Mouse (Mus musculus) Muller cell, postnatal 12 days (primary cell): ENCODE measurements around the gene Brwd1.
"Not testable (repeated sequence)": the region's sequence is repeated elsewhere in the genome, so short reads cannot be mapped to it uniquely, and the experiment has no call there.

Experiments
- DNase-seq: peaks from one replicate; pipeline ENCODE4 v3.0.0-alpha.2; 2015; ENCODE audit errors: inconsistent ontology term

The Brwd1 gene

DNA sequence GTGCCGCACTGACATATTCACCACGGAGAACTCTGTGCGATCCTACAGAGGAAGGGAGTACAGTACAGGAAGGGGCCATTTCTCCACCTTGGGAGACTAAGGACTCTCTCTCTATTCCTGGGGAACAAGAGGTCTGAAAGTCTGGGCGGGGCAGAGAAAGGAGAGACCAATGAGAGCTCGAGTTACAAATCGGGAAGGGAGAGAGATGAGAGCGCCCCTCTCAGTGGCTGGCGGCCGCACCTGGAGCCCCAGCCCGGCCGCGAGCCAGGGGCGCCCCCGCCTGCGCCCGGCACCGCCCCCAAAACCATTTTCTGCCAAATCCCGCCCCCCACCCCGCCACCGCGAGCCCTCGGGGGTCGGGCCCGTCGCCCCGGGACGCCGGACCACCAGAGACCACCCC lies 995 bp downstream of the Brwd1 start:
- DNase-seq = peak; percentile 93

DNA sequence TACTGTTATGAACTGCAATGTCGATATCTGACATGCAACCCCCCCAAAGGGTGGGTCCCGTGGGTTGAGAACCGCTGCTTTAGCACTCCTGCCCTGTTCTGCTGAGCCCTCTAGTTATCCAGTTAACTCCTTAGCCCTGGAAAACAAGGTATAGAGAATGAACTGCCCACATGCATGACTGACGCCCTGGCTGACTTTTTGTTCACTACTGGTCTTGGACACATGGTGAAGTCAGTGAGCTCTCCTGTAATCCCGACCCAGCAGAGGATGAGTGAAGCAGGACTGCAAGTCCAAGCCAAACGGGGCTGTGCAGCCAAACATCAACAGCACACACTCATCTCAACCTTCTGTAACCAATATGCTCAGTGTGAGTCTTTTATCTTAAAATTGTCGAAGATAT lies 1.8 kb downstream of the Brwd1 start:
- DNase-seq = no peak

DNA sequence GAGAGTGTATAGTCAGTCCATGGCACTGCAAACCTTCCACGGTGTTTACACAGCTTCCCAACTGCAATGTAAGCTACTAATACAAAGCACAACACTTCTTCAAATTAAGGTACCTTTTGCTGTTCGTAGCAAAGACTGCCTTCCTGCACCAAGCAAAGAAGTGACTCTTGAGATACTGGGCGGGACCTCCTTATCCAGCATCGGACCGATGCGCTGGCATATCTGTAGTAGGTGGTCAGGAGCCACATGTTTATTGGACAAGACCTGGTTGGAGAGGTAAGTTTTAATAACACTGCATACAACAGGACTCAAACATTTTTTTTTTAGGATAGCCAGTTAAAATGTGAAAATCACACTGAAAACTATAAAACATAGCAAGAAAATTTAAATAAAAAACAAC lies 14.0 kb downstream of the Brwd1 start:
- no peak for DNase-seq

DNA sequence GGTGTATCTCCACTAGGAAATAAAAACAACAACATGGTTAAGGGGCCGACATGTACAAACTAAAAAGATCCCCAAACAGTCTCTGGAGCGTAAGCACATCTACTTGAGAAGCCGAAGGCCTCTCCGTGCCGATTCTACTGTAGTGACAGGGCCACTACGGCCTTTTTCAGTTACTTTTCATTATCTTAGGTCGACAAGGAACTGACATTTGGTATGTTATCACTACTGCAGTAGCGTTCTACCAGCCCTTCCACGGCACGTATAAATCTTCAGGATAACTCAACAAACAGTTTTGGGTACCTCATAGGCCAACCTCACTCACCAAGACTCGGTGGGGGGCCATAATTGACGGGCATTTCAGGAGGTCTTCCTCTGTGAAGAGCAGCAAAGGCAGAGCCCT lies 16.2 kb downstream of the Brwd1 start:
- DNase-seq = no peak

- no peak for DNase-seq
These were observed 17.7 kb downstream of the Brwd1 start for GRCm38 (mm10) chr16:96064649-96065048.

DNA sequence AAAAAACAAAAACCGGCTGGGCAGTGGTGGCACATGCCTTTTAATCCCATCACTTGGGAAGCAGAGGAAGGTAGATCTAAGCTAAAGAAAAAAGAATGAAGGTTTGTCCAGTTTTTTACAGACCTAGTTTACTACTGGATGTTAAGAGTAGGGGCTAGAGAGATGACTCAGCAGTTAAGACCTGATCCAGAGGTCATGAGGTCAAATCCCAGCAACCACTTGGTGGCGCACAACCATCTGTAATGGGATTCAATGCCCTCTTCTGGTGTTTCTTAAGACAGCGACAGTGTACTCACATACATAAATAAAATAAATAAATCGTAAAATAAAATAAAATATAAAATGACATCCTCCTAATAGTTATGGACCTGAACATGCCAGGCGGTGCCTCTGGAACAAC lies 38.2 kb downstream of the Brwd1 start:
- DNase-seq = peak; percentile 20

DNA sequence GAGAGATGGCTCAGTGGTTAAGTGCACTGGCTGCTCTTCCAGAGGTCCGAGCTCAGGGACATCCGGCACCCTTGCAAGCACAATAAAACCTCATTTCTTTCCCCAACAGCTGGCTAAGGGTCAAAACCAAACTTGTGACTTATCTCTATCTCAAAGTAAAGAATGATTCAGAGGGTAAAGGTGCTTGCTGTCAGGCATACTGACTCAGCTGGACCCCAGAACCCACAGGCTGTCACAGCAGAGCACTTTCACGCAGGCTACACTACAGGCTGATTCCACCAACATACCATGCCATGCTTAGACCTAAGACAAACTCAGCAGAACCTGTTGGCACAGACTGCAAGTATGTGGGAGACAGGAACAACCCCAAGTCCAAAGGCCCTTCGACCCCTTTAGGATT lies 41.6 kb downstream of the Brwd1 start:
- no peak for DNase-seq

GRCm38 (mm10) chr16:96039538-96039937 lies 42.8 kb downstream of the Brwd1 start:
- DNase-seq = no peak

GRCm38 (mm10) chr16:96034473-96034872 lies 47.9 kb downstream of the Brwd1 start:
- DNase-seq = no peak

DNA sequence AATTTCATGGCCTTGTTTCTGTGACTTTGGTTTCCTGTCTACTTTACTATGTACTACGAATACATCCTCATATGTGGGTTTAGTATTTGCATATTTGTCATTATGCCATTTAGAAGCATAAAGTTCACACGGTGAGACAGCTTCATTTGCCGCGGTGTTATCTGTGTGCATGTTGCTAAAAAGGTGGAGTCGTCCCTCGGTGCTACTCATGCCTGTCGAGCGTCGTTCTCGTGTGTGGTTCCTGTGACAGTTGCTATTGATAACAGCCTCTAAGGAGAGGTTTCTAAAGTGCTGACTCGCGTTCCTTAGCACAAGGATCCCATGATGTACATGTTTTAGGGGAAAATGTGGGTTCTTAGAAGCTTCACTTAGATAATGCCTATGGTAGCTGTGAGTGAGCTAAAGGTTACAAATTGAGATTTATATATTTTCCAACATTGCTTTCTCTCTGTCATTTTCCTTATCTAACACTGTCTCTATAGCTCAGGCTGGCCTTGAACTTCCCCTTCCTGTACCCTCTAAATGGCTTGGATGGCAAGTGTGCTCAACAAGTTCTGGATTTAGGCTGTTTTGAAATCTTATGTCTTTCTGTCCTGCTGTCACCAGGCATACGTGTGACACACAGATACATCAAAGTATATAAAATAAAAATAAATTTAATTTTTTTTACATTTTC lies 49.8 kb downstream of the Brwd1 start:
- DNase-seq = no peak

- no peak for DNase-seq
These were observed 51.7 kb downstream of the Brwd1 start for GRCm38 (mm10) chr16:96030476-96031102.

DNA sequence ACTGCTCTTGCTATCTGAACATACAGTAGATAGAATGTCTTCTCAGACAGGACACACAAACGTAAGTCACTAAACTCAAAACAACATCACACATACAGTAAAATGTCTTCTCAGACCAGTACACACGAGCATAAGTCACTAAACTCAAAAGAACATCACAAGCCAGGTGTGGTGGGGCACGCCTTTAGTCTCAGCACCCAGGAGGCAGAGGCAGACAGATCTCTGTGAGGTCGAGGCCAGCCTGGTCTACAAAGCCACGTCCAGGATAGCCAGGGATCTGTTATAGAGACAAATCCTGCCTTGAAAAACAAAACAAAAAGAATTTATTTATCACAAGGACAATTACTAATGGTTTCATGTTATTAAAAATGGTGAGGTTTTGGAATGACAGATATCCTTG lies 56.1 kb downstream of the Brwd1 start:
- no peak for DNase-seq

DNA sequence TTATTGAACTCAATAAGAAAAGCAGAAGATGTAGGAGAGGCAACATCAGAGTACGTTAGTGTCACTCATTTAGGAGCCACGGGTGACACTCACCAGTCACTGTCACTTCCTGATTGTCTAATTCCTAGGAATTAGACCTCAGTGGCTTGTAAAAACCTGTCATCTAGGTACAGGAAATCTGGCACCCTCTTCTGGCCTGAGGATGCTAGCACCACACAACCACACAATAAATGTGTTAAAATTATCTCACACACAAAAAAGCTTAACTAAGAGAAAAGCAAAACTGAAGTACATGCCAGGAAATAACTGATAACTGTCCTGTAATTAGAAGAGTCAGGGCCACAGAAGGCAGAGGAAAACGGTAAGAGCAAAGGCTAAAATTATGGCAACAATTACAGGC lies 57.1 kb downstream of the Brwd1 start:
- DNase-seq = no peak

DNA sequence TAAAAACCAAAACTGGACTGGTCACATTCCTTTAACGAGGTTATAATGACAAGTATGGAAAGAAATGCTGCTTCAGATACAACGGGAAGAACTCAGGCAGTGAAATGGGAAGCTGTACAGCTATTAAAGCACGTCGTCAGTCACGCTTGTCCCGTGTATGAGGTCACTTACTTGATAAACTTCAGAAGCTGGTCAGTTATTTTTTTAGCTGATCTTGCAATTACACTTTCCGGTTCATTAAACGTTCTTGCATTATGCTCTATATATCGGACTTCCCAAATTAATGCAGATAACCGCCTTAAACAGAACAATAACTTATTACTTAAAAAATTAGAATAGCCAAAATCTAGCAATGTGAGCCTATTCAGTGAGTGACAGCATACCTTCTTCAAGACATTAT lies 61.3 kb downstream of the Brwd1 start:
- no peak for DNase-seq

- not testable (repeated sequence) for DNase-seq
These were observed 73.2 kb downstream of the Brwd1 start for GRCm38 (mm10) chr16:96009124-96009523.

DNA sequence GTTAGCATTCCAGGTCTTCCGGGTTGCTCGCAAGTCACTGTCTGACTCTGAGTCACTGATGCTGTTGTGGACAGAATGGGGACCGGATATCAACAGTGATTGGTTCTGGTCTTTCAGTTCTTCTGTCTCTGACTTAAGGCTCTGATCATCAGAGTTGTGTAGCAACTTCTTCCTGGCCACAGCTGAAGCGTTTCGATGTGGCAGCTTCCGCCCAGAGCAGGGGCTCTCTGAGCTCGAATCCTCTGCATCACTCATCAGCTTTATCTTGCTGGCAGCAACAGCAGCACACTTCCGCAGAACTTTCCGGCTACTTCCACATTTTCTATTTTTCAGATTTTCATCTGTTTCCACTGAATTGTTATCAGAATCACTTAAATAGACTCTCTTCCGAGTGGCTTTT lies 78.0 kb downstream of the Brwd1 start:
- DNase-seq = not testable (repeated sequence)

GRCm38 (mm10) chr16:95999291-95999690 lies 83.0 kb downstream of the Brwd1 start:
- DNase-seq = no peak

DNA sequence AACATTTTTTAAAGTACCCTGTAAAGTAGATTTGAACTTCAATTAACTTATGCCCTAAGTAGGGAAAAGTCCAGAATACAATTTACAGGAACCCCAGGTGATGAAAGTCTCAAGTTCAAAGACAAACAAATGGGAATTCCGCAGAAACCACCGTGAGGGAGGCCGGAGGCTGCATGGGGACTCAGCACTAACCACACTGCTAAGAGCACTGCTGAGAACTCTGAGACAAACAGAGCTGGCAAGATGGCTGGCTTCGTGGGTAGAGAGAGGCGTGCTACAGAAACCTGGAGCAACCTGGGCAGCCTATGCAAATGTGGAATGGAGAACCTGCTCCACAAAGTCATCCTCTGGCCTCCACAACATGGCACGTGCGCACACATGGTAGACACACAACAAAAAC lies 86.2 kb downstream of the Brwd1 start:
- DNase-seq = no peak

- not testable (repeated sequence) for DNase-seq
These were observed 87.8 kb downstream of the Brwd1 start for GRCm38 (mm10) chr16:95994576-95994975.

- DNase-seq = no peak
These were observed 89.7 kb downstream of the Brwd1 start for GRCm38 (mm10) chr16:95992596-95992995.

GRCm38 (mm10) chr16:95991122-95991900 lies 91.0 kb downstream of the Brwd1 start:
- peak; percentile 7 for DNase-seq

- DNase-seq = peak; percentile 98
These were observed 91.7 kb downstream of the Brwd1 start, which contains the start of gene Psmg1 for GRCm38 (mm10) chr16:95990462-95991121. Psmg1 (minus strand) TSS chr16:95990960.
